Mouse (Mus musculus) CD4-positive, CD25-positive, alpha-beta regulatory T cell, adult 4 months (primary cell): Measurements from ENCODE around the gene Gramd1c. TPM values are rescaled to one million over a fixed set of nuclear protein-coding genes. Genes with fewer than 3 reads are reported as not detected.
A peak's percentile ranks its signal among the peaks of the same experiment; 100 is the strongest.

Experiments
- ATAC-seq: one replicate; pipeline ENCODE4 v1.8.0; 2017
- polyA plus RNA-seq, 2 experiments: library from polyadenylated mRNA; unstranded; fragments of 100-300 nt; shearing (Covaris generic); gene quantifications; one replicate each; pipeline ENCODE4 v1.2.1; 2017

The Gramd1c gene
- polyA plus RNA-seq, result 1 to 10 TPM; 4.7 to 6.0 TPM

GRCm38 (mm10) chr16:44063025-44063894 lies at the start of gene Gramd1c:
Gene Gramd1c (minus strand): TSS chr16:44063345.
- peak; percentile 78 for ATAC-seq

- no peak for ATAC-seq
Observed at GRCm38 (mm10) chr16:44109002-44109401, 45.9 kb upstream of the Gramd1c start.

DNA sequence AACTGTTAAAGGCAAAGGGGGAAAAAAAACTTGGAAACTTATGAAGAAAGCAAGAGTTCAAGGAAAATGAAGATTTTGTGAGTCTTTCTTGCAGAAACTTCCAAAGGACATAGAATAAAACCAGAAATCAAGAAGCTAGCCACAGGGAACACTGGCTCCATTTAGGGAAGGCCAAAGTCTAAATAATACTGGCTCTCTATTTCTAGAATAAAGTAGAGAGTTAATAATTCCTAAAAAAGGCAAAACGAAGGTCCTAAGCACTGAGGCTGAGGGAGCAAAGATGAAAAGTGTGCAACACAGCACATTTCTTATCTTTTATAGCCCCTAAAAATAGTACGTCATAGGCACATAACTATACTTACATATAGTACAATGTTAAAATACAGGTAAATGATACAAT lies 42.1 kb upstream of the Gramd1c start:
- ATAC-seq, result no peak

- no peak for ATAC-seq
Observed at GRCm38 (mm10) chr16:44103806-44104766, 40.9 kb upstream of the Gramd1c start.

- no peak for ATAC-seq
Observed at GRCm38 (mm10) chr16:44102925-44103324, 39.8 kb upstream of the Gramd1c start.

DNA sequence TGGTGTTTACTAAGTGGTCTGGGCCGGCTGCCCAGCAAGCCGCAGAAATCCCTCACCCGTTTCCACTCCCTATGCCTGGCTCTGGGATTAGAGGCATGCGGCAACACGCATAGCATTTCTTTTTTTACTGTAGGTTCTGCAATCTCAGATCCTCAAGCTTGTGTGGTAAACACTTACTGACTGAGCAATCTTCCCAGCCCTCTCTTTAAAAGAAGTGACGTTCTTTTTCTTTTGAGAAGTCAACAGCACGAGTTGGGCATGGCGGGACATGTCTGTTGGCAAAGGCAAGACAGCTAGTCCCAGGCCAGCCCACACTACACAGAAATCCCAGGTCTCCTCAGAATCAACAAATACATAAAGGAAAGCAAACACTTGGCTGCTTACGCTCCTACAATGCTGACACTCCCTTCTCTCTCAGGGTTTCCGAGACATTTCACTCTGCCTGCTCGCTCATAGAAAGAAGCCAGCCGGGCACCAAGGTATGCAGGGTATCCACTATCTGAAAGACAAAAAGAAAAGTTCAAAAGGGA lies 38.1 kb upstream of the Gramd1c start:
- no peak for ATAC-seq

GRCm38 (mm10) chr16:44099377-44099776 lies 36.2 kb upstream of the Gramd1c start:
- no peak for ATAC-seq

- ATAC-seq, result no peak
Observed at GRCm38 (mm10) chr16:44087650-44088049, 24.5 kb upstream of the Gramd1c start.

- ATAC-seq, result no peak
Observed at GRCm38 (mm10) chr16:44061341-44061740, 1.8 kb downstream of the Gramd1c start.

DNA sequence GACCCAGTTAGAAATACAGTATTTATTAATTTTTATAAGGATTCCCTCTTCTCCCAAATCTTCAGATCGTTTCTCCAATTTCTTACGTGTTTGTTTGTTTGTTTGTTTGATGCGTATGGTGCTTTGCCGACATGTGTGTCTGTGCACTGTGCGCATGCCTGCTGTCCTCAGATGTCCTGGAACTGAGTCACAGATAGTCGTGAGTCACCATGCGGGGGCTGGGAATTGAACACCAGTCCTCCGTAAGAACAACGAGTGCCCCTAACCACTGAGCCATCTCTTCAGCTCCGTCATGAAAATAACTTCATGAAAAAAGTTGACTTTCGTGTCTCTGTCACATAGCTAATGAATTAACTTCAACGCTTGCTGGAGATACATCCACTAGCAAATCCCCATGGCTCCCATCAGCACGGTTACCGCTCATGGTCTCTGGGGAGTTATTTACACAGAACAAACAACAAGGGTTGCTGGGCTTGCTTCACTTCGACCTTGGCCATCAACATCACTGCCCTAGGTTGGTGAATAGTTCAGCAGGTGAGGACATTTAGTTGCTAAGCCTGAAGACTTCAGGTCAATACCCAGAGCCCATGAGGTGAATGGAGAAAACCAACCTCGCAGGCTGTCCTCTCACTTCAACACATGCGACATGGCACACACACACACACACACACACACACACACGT lies 2.4 kb downstream of the Gramd1c start:
- ATAC-seq, result no peak

GRCm38 (mm10) chr16:44058745-44059144 lies 4.4 kb downstream of the Gramd1c start:
- ATAC-seq, result peak; percentile 62

GRCm38 (mm10) chr16:44055766-44056165 lies 7.4 kb downstream of the Gramd1c start:
- ATAC-seq, result no peak

- ATAC-seq, result no peak
Observed at GRCm38 (mm10) chr16:44053265-44053664, 9.9 kb downstream of the Gramd1c start.

DNA sequence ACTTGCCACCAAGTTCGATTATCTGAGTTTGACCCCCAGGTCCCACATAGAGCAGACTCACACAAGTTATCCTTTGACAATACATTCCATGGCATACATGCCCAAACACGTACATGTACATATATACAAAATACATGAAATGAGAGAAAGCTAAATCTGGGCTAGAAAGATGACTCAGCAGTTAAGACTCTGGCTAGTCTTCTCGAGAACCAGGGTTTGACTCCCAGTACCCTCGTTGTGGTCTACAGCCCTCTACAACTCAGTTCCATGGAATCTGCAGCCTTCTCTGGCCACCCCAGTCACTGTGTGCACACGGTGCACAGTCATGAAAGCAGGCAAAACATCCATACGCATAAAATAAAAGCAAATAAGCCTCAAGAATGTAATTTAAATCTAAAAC lies 10.8 kb downstream of the Gramd1c start:
- no peak for ATAC-seq

- ATAC-seq, result no peak
Observed at GRCm38 (mm10) chr16:44050139-44050538, 13.0 kb downstream of the Gramd1c start.

- ATAC-seq, result no peak
Observed at GRCm38 (mm10) chr16:44039112-44039511, 24.0 kb downstream of the Gramd1c start.

- no peak for ATAC-seq
Observed at GRCm38 (mm10) chr16:44035221-44035620, 27.9 kb downstream of the Gramd1c start.

DNA sequence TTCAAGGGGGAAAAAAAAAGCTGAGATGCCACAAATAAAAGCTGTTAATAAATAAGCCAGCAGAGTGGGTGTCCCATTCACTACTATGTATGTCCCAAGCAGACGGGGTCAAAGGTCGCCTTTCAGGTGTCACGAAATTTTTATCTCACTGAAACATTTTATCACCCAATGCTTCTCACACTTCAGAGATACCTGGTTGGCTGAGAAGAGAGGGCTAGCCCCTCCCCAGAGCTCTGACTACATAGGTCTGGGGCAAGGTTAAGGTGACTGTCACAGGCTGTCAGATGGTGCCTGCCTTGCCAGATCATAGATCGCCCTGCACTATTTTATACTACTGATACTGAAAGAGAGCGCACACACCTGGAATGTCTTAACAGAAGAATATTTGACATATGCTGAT lies 29.8 kb downstream of the Gramd1c start:
- no peak for ATAC-seq

GRCm38 (mm10) chr16:44029273-44029672 lies 33.9 kb downstream of the Gramd1c start:
- no peak for ATAC-seq

GRCm38 (mm10) chr16:44026822-44027221 lies 36.3 kb downstream of the Gramd1c start:
- ATAC-seq, result no peak

- ATAC-seq, result no peak
Observed at GRCm38 (mm10) chr16:44026210-44026609, 36.9 kb downstream of the Gramd1c start.

GRCm38 (mm10) chr16:44018986-44019548 lies 44.1 kb downstream of the Gramd1c start:
- no peak for ATAC-seq
